Mouse (Mus musculus): ENCODE measurements around the gene Mtfmt. TPM values are rescaled to one million over a fixed set of nuclear protein-coding genes. Genes with fewer than 3 reads are reported as not detected.

The Mtfmt gene
- polyA plus RNA-seq, 1 experiment from 2014 or later, result 18.7 TPM

GRCm38 (mm10) chr9:65435211-65435610 is 371 bp upstream of the Mtfmt start:
- 0 out of 2 replicates have a peak overlapping the region, but pooled peaks have one; percentile 88 for H3K4me3 ChIP-seq (ENCODE audit: low read depth, low read length)
- no peak overlapping the region for H3K9ac ChIP-seq (ENCODE audit: low read length)
- no peak overlapping the region for H3K4me2 ChIP-seq
- H3K27ac ChIP-seq (ENCODE audit: low read depth, low read length), result no peak overlapping the region
- H3K4me1 ChIP-seq (ENCODE audit: control insufficient read depth, insufficient read depth, low read length), result peaks cover 7% of the 10 kb centered on the region
- peak; percentile 55; the same call in 1 of the 2 replicates for ATAC-seq (ENCODE audit: low FRiP score)
- no peak for DNase-seq (ENCODE audit: low spot score, missing footprints)
- no peaks in the 10 kb centered on the region for H3K9me3 ChIP-seq (ENCODE audit: control insufficient read depth, low read length)
- WGBS, result 73% methylated on average over 4 of the region's 4 CpGs
- no peaks in the 10 kb centered on the region for H3K36me3 ChIP-seq (ENCODE audit: control insufficient read depth, insufficient read depth, low read length)
- no peaks in the 10 kb centered on the region for H3K27me3 ChIP-seq (ENCODE audit: control insufficient read depth, insufficient read depth, low read length)

GRCm38 (mm10) chr9:65444692-65445091 is 9.1 kb downstream of the Mtfmt start:
- no peaks in the 10 kb centered on the region for H3K9me3 ChIP-seq (ENCODE audit: control insufficient read depth, low read length)
- H3K4me3 ChIP-seq (ENCODE audit: low read depth, low read length), result no peak overlapping the region
- no peak overlapping the region for H3K9ac ChIP-seq (ENCODE audit: low read length)
- no peak for DNase-seq (ENCODE audit: low spot score, missing footprints)
- no peak for ATAC-seq (ENCODE audit: low FRiP score)
- no peaks in the 10 kb centered on the region for H3K4me1 ChIP-seq (ENCODE audit: control insufficient read depth, insufficient read depth, low read length)
- WGBS, result 89% methylated on average over 4 of the region's 4 CpGs
- H3K27ac ChIP-seq (ENCODE audit: low read depth, low read length), result no peak overlapping the region
- H3K4me2 ChIP-seq, result no peak overlapping the region
- no peaks in the 10 kb centered on the region for H3K27me3 ChIP-seq (ENCODE audit: control insufficient read depth, insufficient read depth, low read length)
- peaks cover 14% of the 10 kb centered on the region for H3K36me3 ChIP-seq (ENCODE audit: control insufficient read depth, insufficient read depth, low read length)

DNA sequence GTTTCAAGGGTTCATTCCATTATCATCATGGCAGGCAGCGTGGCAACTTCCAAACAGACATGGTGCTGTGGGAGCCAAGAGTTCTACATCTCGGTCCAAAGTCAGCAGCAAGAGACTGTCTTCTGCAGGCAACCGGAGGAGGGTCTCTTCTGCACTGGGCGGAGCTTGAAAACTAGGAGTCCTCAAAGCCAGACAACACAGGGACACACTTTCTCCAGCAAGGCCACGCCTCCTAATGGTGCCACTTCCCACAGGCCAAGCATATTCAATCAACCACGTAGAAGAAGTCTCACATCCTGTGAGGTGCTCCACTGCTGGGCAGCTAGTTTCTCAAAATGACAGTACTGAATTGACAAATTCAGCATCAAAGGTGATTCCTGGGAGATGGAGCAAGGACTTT is 12.4 kb downstream of the Mtfmt start:
- Histone ChIP-seq H3K4me2 (no peak overlapping the region), H3K36me3 (ENCODE audit: control insufficient read depth, insufficient read depth, low read length) (peaks cover 14% of the 10 kb centered on the region), H3K4me3 (ENCODE audit: low read depth, low read length) (no peak overlapping the region), H3K4me1 (ENCODE audit: control insufficient read depth, insufficient read depth, low read length) (no peaks in the 10 kb centered on the region), H3K27ac (ENCODE audit: low read depth, low read length) (no peak overlapping the region), H3K9ac (ENCODE audit: low read length) (no peak overlapping the region), H3K27me3 (ENCODE audit: control insufficient read depth, insufficient read depth, low read length) (no peaks in the 10 kb centered on the region), H3K9me3 (ENCODE audit: control insufficient read depth, low read length) (no peaks in the 10 kb centered on the region)
- no peak for ATAC-seq (ENCODE audit: low FRiP score)
- DNase-seq (ENCODE audit: low spot score, missing footprints), result no peak
- 88% methylated on average over 6 of the region's 6 CpGs for WGBS

- no peak for DNase-seq (ENCODE audit: low spot score, missing footprints)
- Histone ChIP-seq H3K36me3 (ENCODE audit: control insufficient read depth, insufficient read depth, low read length) (no peaks in the 10 kb centered on the region), H3K9me3 (ENCODE audit: control insufficient read depth, low read length) (no peaks in the 10 kb centered on the region), H3K27ac (ENCODE audit: low read depth, low read length) (no peak overlapping the region), H3K9ac (ENCODE audit: low read length) (no peak overlapping the region), H3K4me2 (no peak overlapping the region), H3K4me1 (ENCODE audit: control insufficient read depth, insufficient read depth, low read length) (peaks cover 14% of the 10 kb centered on the region), H3K27me3 (ENCODE audit: control insufficient read depth, insufficient read depth, low read length) (no peaks in the 10 kb centered on the region), H3K4me3 (ENCODE audit: low read depth, low read length) (no peak overlapping the region)
- WGBS, result 87% methylated on average over 2 of the region's 2 CpGs
- no peak for ATAC-seq (ENCODE audit: low FRiP score)
Measured at GRCm38 (mm10) chr9:65458975-65459374, 23.4 kb downstream of the Mtfmt start.

DNA sequence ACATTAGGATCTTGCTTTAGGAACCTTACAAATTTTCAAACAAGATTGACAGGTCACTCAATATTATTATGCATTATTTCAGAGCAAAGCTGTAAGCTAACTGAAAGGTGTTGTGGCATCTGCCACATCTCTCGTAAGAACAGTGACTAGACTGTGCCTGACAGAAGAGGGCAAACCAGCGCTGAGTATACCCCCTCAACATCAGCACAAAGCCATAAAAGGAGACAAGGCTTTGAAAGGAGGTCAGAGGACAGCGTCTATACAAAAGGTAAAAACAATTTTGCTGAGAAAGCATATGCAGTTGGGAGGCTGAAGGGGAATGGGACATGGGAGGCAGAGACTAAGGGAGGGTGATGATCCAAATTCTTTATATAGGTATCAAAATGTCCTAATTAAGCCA is 24.6 kb downstream of the Mtfmt start:
- peaks cover 14% of the 10 kb centered on the region for H3K4me1 ChIP-seq (ENCODE audit: control insufficient read depth, insufficient read depth, low read length)
- no peak for DNase-seq (ENCODE audit: low spot score, missing footprints)
- peak; percentile 22 for ATAC-seq (ENCODE audit: low FRiP score)
- peak overlapping the region; percentile 17 for H3K27ac ChIP-seq (ENCODE audit: low read depth, low read length)
- peak overlapping the region; percentile 17; the same call in 1 of the 2 replicates for H3K4me2 ChIP-seq
- no peaks in the 10 kb centered on the region for H3K9me3 ChIP-seq (ENCODE audit: control insufficient read depth, low read length)
- peak overlapping the region; percentile 31; the same call in 1 of the 2 replicates for H3K9ac ChIP-seq (ENCODE audit: low read length)
- 41% methylated on average over 3 of the region's 3 CpGs for WGBS
- H3K27me3 ChIP-seq (ENCODE audit: control insufficient read depth, insufficient read depth, low read length), result no peaks in the 10 kb centered on the region
- no peaks in the 10 kb centered on the region for H3K36me3 ChIP-seq (ENCODE audit: control insufficient read depth, insufficient read depth, low read length)
- H3K4me3 ChIP-seq (ENCODE audit: low read depth, low read length), result no peak overlapping the region

GRCm38 (mm10) chr9:65460732-65461442 is 25.3 kb downstream of the Mtfmt start, which contains the start of gene Spg21:
TSS of gene Spg21 (plus strand) at chr9:65460947.
- Histone ChIP-seq H3K9ac (ENCODE audit: low read length) (peak within 1 kb of the TSS; percentile 84), H3K27me3 (ENCODE audit: control insufficient read depth, insufficient read depth, low read length) (no peaks in the 10 kb centered on the region), H3K36me3 (ENCODE audit: control insufficient read depth, insufficient read depth, low read length) (no peaks in the 10 kb centered on the region), H3K9me3 (ENCODE audit: control insufficient read depth, low read length) (no peaks in the 10 kb centered on the region), H3K27ac (ENCODE audit: low read depth, low read length) (peak within 1 kb of the TSS; percentile 74), H3K4me2 (peak within 1 kb of the TSS; percentile 68), H3K4me1 (ENCODE audit: control insufficient read depth, insufficient read depth, low read length) (peaks cover 14% of the 10 kb centered on the region), H3K4me3 (ENCODE audit: low read depth, low read length) (peak within 1 kb of the TSS; percentile 71)
- DNase-seq (ENCODE audit: low spot score, missing footprints), result peak; percentile 100
- peak; percentile 97 for ATAC-seq (ENCODE audit: low FRiP score)
- WGBS, result under 1% methylated on average over 52 of the region's 53 CpGs

- no peak overlapping the region for H3K9ac ChIP-seq (ENCODE audit: low read length)
- no peaks in the 10 kb centered on the region for H3K27me3 ChIP-seq (ENCODE audit: control insufficient read depth, insufficient read depth, low read length)
- H3K9me3 ChIP-seq (ENCODE audit: control insufficient read depth, low read length), result no peaks in the 10 kb centered on the region
- H3K36me3 ChIP-seq (ENCODE audit: control insufficient read depth, insufficient read depth, low read length), result no peaks in the 10 kb centered on the region
- DNase-seq (ENCODE audit: low spot score, missing footprints) (no peak), ATAC-seq (ENCODE audit: low FRiP score) (no peak)
- no peak overlapping the region for H3K27ac ChIP-seq (ENCODE audit: low read depth, low read length)
- peaks cover 14% of the 10 kb centered on the region for H3K4me1 ChIP-seq (ENCODE audit: control insufficient read depth, insufficient read depth, low read length)
- H3K4me3 ChIP-seq (ENCODE audit: low read depth, low read length), result no peak overlapping the region
- no peak overlapping the region for H3K4me2 ChIP-seq
- 79% methylated on average over 5 of the region's 5 CpGs for WGBS
Measured at GRCm38 (mm10) chr9:65462544-65462943, 27.0 kb downstream of the Mtfmt start.

DNA sequence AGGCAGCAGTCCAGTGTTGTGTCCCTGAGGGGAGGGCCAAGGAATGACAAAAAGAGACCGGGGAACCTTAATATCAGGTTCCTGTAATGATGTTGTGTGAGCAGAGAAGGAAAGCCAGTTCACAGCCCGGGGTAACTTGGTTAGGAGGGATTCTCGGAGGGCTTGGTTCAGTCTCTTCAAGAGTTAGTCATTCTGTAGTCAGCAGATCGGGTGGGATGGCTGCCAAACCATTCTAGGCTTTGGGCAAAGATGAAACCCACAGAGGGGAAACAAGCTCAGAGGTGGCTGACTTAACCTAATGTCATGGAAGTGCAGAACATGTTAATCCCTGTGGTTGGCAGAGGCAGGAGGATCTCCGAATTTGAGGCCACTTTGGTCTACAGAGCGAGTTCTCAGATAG is 28.6 kb downstream of the Mtfmt start:
- DNase-seq (ENCODE audit: low spot score, missing footprints) (no peak), ATAC-seq (ENCODE audit: low FRiP score) (no peak)
- Histone ChIP-seq H3K9me3 (ENCODE audit: control insufficient read depth, low read length) (no peaks in the 10 kb centered on the region), H3K9ac (ENCODE audit: low read length) (no peak overlapping the region), H3K36me3 (ENCODE audit: control insufficient read depth, insufficient read depth, low read length) (no peaks in the 10 kb centered on the region), H3K4me2 (no peak overlapping the region), H3K4me3 (ENCODE audit: low read depth, low read length) (no peak overlapping the region), H3K4me1 (ENCODE audit: control insufficient read depth, insufficient read depth, low read length) (peaks cover 14% of the 10 kb centered on the region), H3K27me3 (ENCODE audit: control insufficient read depth, insufficient read depth, low read length) (no peaks in the 10 kb centered on the region), H3K27ac (ENCODE audit: low read depth, low read length) (no peak overlapping the region)
- WGBS, result 88% methylated on average over 6 of the region's 6 CpGs

DNA sequence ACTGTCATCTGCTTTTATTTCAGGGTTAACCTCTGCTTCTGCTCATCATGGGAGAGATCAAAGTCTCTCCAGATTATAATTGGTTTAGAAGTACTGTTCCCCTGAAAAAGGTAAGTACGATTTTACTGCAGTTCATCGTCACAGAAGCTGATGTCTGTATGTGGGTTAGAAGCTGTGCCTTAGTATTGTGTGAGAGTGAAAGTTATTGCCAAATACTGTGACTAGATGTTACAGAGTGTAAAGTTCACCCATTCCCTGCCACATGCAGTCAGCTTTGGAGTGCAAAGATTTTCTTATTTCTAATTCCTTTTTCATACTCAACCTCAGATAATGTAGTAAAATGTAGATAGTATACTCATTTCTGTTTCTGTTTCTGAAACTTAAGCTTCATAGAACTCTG is 29.7 kb downstream of the Mtfmt start:
- H3K9me3 ChIP-seq (ENCODE audit: control insufficient read depth, low read length), result no peaks in the 10 kb centered on the region
- H3K27me3 ChIP-seq (ENCODE audit: control insufficient read depth, insufficient read depth, low read length), result no peaks in the 10 kb centered on the region
- no peak overlapping the region for H3K27ac ChIP-seq (ENCODE audit: low read depth, low read length)
- WGBS, result 96% methylated on average over 2 of the region's 2 CpGs
- no peaks in the 10 kb centered on the region for H3K36me3 ChIP-seq (ENCODE audit: control insufficient read depth, insufficient read depth, low read length)
- no peak for DNase-seq (ENCODE audit: low spot score, missing footprints)
- H3K4me1 ChIP-seq (ENCODE audit: control insufficient read depth, insufficient read depth, low read length), result peaks cover 13% of the 10 kb centered on the region
- no peak for ATAC-seq (ENCODE audit: low FRiP score)
- H3K4me3 ChIP-seq (ENCODE audit: low read depth, low read length), result no peak overlapping the region
- no peak overlapping the region for H3K4me2 ChIP-seq
- no peak overlapping the region for H3K9ac ChIP-seq (ENCODE audit: low read length)
